Comparison of ENCODE assay signal across 11 mouse cellular contexts in the genomic region with DNA sequence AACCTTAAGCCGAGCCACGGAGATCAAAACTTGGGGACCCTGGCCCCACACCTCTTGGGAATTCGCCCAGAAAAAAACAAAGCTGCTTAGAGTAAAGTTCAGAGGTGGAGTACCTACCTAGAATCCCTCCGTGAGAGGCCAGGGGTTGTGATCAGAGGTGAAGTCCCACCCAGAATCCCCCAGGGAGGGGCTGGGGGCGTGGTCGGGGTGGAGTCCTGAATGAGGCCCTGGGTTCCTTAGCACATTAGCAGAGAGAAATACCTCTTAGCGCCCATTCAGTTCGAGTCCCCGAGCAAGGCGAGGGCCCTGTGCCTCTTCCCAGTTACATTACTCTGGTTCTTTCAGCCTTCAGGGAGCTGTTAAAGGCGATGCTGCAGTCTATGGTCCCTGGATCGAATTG. TPM values are rescaled to one million over a fixed set of nuclear protein-coding genes. Genes with fewer than 3 reads are reported as not detected.
DNase-seq lines count a peak whose midpoint lies in the region; ATAC-seq and TF ChIP-seq lines count a peak whose summit lies in the region.
"Had no signal": no experiment of that assay in that cellular context is flagged by ENCODE, and none has a peak within 500 bp of the region (broad histone marks: within the 10 kb centered on the region; RNA-seq: fewer than 3 reads in every experiment).

No protein-coding gene starts in this region.

- peaks cover 27% of the 10 kb centered on the region for H3K4me1 ChIP-seq in lung, embryonic 15.5 days
- H3K4me1 ChIP-seq in lung, postnatal 0 days (ENCODE audit: insufficient read depth, low read depth, low read length): no peaks in the 10 kb centered on the region
- H3K4me1 ChIP-seq in heart, postnatal 0 days (ENCODE audit: control insufficient read depth, insufficient read depth): peaks cover 18% of the 10 kb centered on the region
- peaks cover 33% of the 10 kb centered on the region for H3K4me1 ChIP-seq in stomach, embryonic 15.5 days

- TF ChIP-seq EP300 in lung, postnatal 0 days (IDR thresholded peaks at IDR 0.05): no peak
- no peak for TF ChIP-seq EP300 in heart, postnatal 0 days (IDR thresholded peaks at IDR 0.05; ENCODE audit: low read depth)

- H3K4me3 ChIP-seq in gastrocnemius, adult 2 months: no peak overlapping the region
- no peak overlapping the region for H3K4me3 ChIP-seq in lung, embryonic 15.5 days
- H3K4me3 ChIP-seq in lung, postnatal 0 days (ENCODE audit: low read depth, low read length): no peak overlapping the region
- no peak overlapping the region for H3K4me3 ChIP-seq in heart, postnatal 0 days (ENCODE audit: low read depth, low read length)
- no peak overlapping the region for H3K4me3 ChIP-seq in stomach, embryonic 15.5 days (replicated peaks)
- H3K4me3 ChIP-seq: megakaryocyte, embryonic 14.5 days had no signal

- H3K27me3 ChIP-seq in lung, embryonic 15.5 days: no peaks in the 10 kb centered on the region
- no peaks in the 10 kb centered on the region for H3K27me3 ChIP-seq in lung, postnatal 0 days (replicated peaks; ENCODE audit: insufficient read depth, low read length)
- H3K27me3 ChIP-seq in heart, postnatal 0 days (ENCODE audit: control insufficient read depth, insufficient read depth, low read length): no peaks in the 10 kb centered on the region
- 0 out of 2 replicates have a peak, but pooled peaks cover 3% of the 10 kb centered on the region for H3K27me3 ChIP-seq in stomach, embryonic 15.5 days (replicated peaks)

- no peak for TF ChIP-seq CTCF in gastrocnemius, adult 2 months (IDR thresholded peaks at IDR 0.05)
- TF ChIP-seq CTCF in lung, postnatal 0 days (IDR thresholded peaks at IDR 0.05): no peak
- TF ChIP-seq CTCF in heart, postnatal 0 days (IDR thresholded peaks at IDR 0.05; ENCODE audit: low read depth): no peak

- intact Hi-C loops in gastrocnemius, adult 2 months (cut with DNase I): no loop called here
- intact Hi-C loops in gastrocnemius, postnatal 14 days (cut with DNase I; ENCODE audit: low total_unique reads): no loop called here

- peak overlapping the region; percentile 66 for H3K27ac ChIP-seq in gastrocnemius, adult 2 months
- peak overlapping the region; percentile 34; the same call in 1 of the 2 replicates for H3K27ac ChIP-seq in lung, embryonic 15.5 days
- no peak overlapping the region for H3K27ac ChIP-seq in lung, postnatal 0 days (ENCODE audit: low read length)
- H3K27ac ChIP-seq in heart, postnatal 0 days (ENCODE audit: low read depth): peak overlapping the region; percentile 49
- H3K27ac ChIP-seq in stomach, embryonic 15.5 days: peak overlapping the region; percentile 46

- ATAC-seq in lung, embryonic 15.5 days (ENCODE audit: borderline replicate concordance, extremely low read depth, low FRiP score, low TSS enrichment): no peak
- ATAC-seq in lung, postnatal 0 days: no peak
- 0 out of 2 replicates have a peak, but pooled peaks have one; percentile 24 for ATAC-seq in heart, postnatal 0 days (ENCODE audit: insufficient read depth, low read depth)
- no peak for ATAC-seq in stomach, embryonic 15.5 days (ENCODE audit: insufficient read depth, low FRiP score, low read depth)
- ATAC-seq: CD4-positive, CD25-positive, alpha-beta regulatory T cell, adult 4 months; forebrain, postnatal 0 days had no signal

- WGBS in lung, embryonic 15.5 days: 9% methylated on average over 12 of the region's 12 CpGs
- 13% methylated on average over 12 of the region's 12 CpGs for WGBS in lung, postnatal 0 days
- 9% methylated on average over 12 of the region's 12 CpGs for WGBS in heart, postnatal 0 days
- WGBS in stomach, embryonic 15.5 days: 8% methylated on average over 12 of the region's 12 CpGs

- H3K9me3 ChIP-seq in lung, embryonic 15.5 days: no peaks in the 10 kb centered on the region
- no peaks in the 10 kb centered on the region for H3K9me3 ChIP-seq in lung, postnatal 0 days (ENCODE audit: low read length)
- H3K9me3 ChIP-seq in heart, postnatal 0 days (replicated peaks; ENCODE audit: control insufficient read depth, low read length): no peaks in the 10 kb centered on the region
- no peaks in the 10 kb centered on the region for H3K9me3 ChIP-seq in stomach, embryonic 15.5 days
- H3K9me3 ChIP-seq: megakaryocyte, embryonic 14.5 days had no signal

- H3K4me2 ChIP-seq in lung, embryonic 15.5 days: peak overlapping the region; percentile 14; the same call in 1 of the 2 replicates
- H3K4me2 ChIP-seq in lung, postnatal 0 days (replicated peaks; ENCODE audit: low read depth, low read length): no peak overlapping the region
- H3K4me2 ChIP-seq in heart, postnatal 0 days (ENCODE audit: low read depth, low read length): 0 out of 2 replicates have a peak overlapping the region, but pooled peaks have one; percentile 22
- peak overlapping the region; percentile 25; the same call in 1 of the 2 replicates for H3K4me2 ChIP-seq in stomach, embryonic 15.5 days

- no peak overlapping the region for H3K9ac ChIP-seq in lung, embryonic 15.5 days
- no peak overlapping the region for H3K9ac ChIP-seq in lung, postnatal 0 days (replicated peaks; ENCODE audit: low read depth)
- H3K9ac ChIP-seq in heart, postnatal 0 days (replicated peaks; ENCODE audit: low read depth, low read length): no peak overlapping the region
- H3K9ac ChIP-seq in stomach, embryonic 15.5 days: no peak overlapping the region
- H3K9ac ChIP-seq: forebrain, postnatal 0 days had no signal

- peaks cover 2% of the 10 kb centered on the region; the same call in 1 of the 2 replicates for H3K36me3 ChIP-seq in lung, embryonic 15.5 days
- H3K36me3 ChIP-seq in lung, postnatal 0 days (ENCODE audit: insufficient read depth, low read length): peaks cover 3% of the 10 kb centered on the region; the same call in 1 of the 2 replicates
- H3K36me3 ChIP-seq in heart, postnatal 0 days (replicated peaks; ENCODE audit: control insufficient read depth, insufficient read depth, low read length): peaks cover 14% of the 10 kb centered on the region
- H3K36me3 ChIP-seq in stomach, embryonic 15.5 days: peaks cover 7% of the 10 kb centered on the region; the same call in 1 of the 2 replicates

- DNase-seq in gastrocnemius, adult 2 months: no peak
- DNase-seq in gastrocnemius, postnatal 14 days: no peak
- DNase-seq in lung, postnatal 0 days (ENCODE audit: low spot score): no peak
- DNase-seq in heart, postnatal 0 days (ENCODE audit: low spot score): no peak
- no peak for DNase-seq in gastrocnemius, postnatal 25 days
- no peak for DNase-seq in gastrocnemius, adult 18-20 months (ENCODE audit: low spot score)
- DNase-seq: forebrain, postnatal 0 days had no signal

RNA-seq across cellular contexts. Expression of a gene that starts 9.8 kb away (rescaled TPM):
- total RNA-seq in gastrocnemius, adult 2 months (2021): 1 to 10 TPM; 1.7 to 2.6 TPM
- total RNA-seq in gastrocnemius, postnatal 14 days (2021): 1 to 10 TPM; 5.4 to 5.8 TPM
- polyA plus RNA-seq in lung, embryonic 15.5 days (2015; fragmentation: Nextera tagmentation; extraction: Ambion mirVana): 13.6 and 16.2 TPM in 2 replicates
- polyA plus RNA-seq in lung, postnatal 0 days (2015; fragmentation: Nextera tagmentation; extraction: Ambion mirVana): 17.2 and 17.5 TPM in 2 replicates
- 15.1 and 16.3 TPM in 2 replicates for total RNA-seq in heart, postnatal 0 days (2014; rRNA removed; ENCODE audit: low replicate concordance)
- 10.7 and 11.0 TPM in 2 replicates for polyA plus RNA-seq in heart, postnatal 0 days (2015; fragmentation: Nextera tagmentation; extraction: Ambion mirVana)
- polyA plus RNA-seq in stomach, embryonic 15.5 days (2015; fragmentation: Nextera tagmentation; extraction: Ambion mirVana): 16.9 and 21.5 TPM in 2 replicates
- 1 to 10 TPM; 3.3 to 3.5 TPM for total RNA-seq in gastrocnemius, postnatal 25 days (2021)
- total RNA-seq in gastrocnemius, adult 18-20 months (2021): 1 to 10 TPM; 2.0 to 2.1 TPM

RNA-seq across cellular contexts. Expression of a gene that starts 10.1 kb away (rescaled TPM):
- total RNA-seq in gastrocnemius, adult 2 months (2021): 100 to 1,000 TPM; 390 to 523 TPM
- 100 to 1,000 TPM; 433 to 458 TPM for total RNA-seq in gastrocnemius, postnatal 14 days (2021)
- 465 and 491 TPM in 2 replicates for polyA plus RNA-seq in lung, embryonic 15.5 days (2015; fragmentation: Nextera tagmentation; extraction: Ambion mirVana)
- 380 and 426 TPM in 2 replicates for polyA plus RNA-seq in lung, postnatal 0 days (2015; fragmentation: Nextera tagmentation; extraction: Ambion mirVana)
- 892 and 948 TPM in 2 replicates for total RNA-seq in heart, postnatal 0 days (2014; rRNA removed; ENCODE audit: low replicate concordance)
- 1,914 and 1,978 TPM in 2 replicates for polyA plus RNA-seq in heart, postnatal 0 days (2015; fragmentation: Nextera tagmentation; extraction: Ambion mirVana)
- polyA plus RNA-seq in stomach, embryonic 15.5 days (2015; fragmentation: Nextera tagmentation; extraction: Ambion mirVana): 437 and 463 TPM in 2 replicates
- total RNA-seq in gastrocnemius, postnatal 25 days (2021): 100 to 1,000 TPM; 459 to 461 TPM
- 100 to 1,000 TPM; 420 to 445 TPM for total RNA-seq in gastrocnemius, adult 18-20 months (2021)

RNA-seq across cellular contexts. Expression of a gene that starts 29.7 kb away (rescaled TPM):
- total RNA-seq in gastrocnemius, adult 2 months (2021): 1 to 10 TPM; 3.1 to 3.7 TPM
- 1 to 10 TPM in 1 of 2 experiments, under 1 TPM in 1; 0.47 to 1.4 TPM for total RNA-seq in gastrocnemius, postnatal 14 days (2021)
- polyA plus RNA-seq in lung, embryonic 15.5 days (2015; fragmentation: Nextera tagmentation; extraction: Ambion mirVana): 9.4 and 9.5 TPM in 2 replicates
- 10.5 and 10.7 TPM in 2 replicates for polyA plus RNA-seq in lung, postnatal 0 days (2015; fragmentation: Nextera tagmentation; extraction: Ambion mirVana)
- 83.1 and 104 TPM in 2 replicates for total RNA-seq in heart, postnatal 0 days (2014; rRNA removed; ENCODE audit: low replicate concordance)
- polyA plus RNA-seq in heart, postnatal 0 days (2015; fragmentation: Nextera tagmentation; extraction: Ambion mirVana): 33.9 and 35.5 TPM in 2 replicates
- polyA plus RNA-seq in stomach, embryonic 15.5 days (2015; fragmentation: Nextera tagmentation; extraction: Ambion mirVana): 13.3 and 14.7 TPM in 2 replicates
- 1 to 10 TPM; 1.9 to 3.1 TPM for total RNA-seq in gastrocnemius, postnatal 25 days (2021)
- 1 to 10 TPM; 2.6 to 3.3 TPM for total RNA-seq in gastrocnemius, adult 18-20 months (2021)
- polyA plus RNA-seq: CD4-positive, CD25-positive, alpha-beta regulatory T cell, adult 4 months had no signal

RNA-seq across cellular contexts. Expression of a gene that starts 36.9 kb away (rescaled TPM):
- 10 to 100 TPM; 16.3 to 17.6 TPM for total RNA-seq in gastrocnemius, adult 2 months (2021)
- total RNA-seq in gastrocnemius, postnatal 14 days (2021): 10 to 100 TPM; 12.9 to 13.2 TPM
- polyA plus RNA-seq in lung, embryonic 15.5 days (2015; fragmentation: Nextera tagmentation; extraction: Ambion mirVana): 42.6 and 46.5 TPM in 2 replicates
- polyA plus RNA-seq in lung, postnatal 0 days (2015; fragmentation: Nextera tagmentation; extraction: Ambion mirVana): 26.3 and 29.7 TPM in 2 replicates
- 25.8 and 28.9 TPM in 2 replicates for total RNA-seq in heart, postnatal 0 days (2014; rRNA removed; ENCODE audit: low replicate concordance)
- 21.1 and 23.0 TPM in 2 replicates for polyA plus RNA-seq in heart, postnatal 0 days (2015; fragmentation: Nextera tagmentation; extraction: Ambion mirVana)
- polyA plus RNA-seq in stomach, embryonic 15.5 days (2015; fragmentation: Nextera tagmentation; extraction: Ambion mirVana): 40.1 and 48.2 TPM in 2 replicates
- total RNA-seq in gastrocnemius, postnatal 25 days (2021): 10 to 100 TPM; 12.4 to 14.5 TPM
- total RNA-seq in gastrocnemius, adult 18-20 months (2021): 10 to 100 TPM; 14.4 to 14.9 TPM

RNA-seq across cellular contexts. Expression of a gene that starts 42.4 kb away (rescaled TPM):
- under 1 TPM; 0.14 to 0.36 TPM for total RNA-seq in gastrocnemius, adult 2 months (2021)
- under 1 TPM in 1 of 2 experiments, not detected in 1; 0.14 TPM for total RNA-seq in gastrocnemius, postnatal 14 days (2021)
- 1.0 and 1.2 TPM in 2 replicates for polyA plus RNA-seq in lung, embryonic 15.5 days (2015; fragmentation: Nextera tagmentation; extraction: Ambion mirVana)
- polyA plus RNA-seq in lung, postnatal 0 days (2015; fragmentation: Nextera tagmentation; extraction: Ambion mirVana): 0.23 and 0.33 TPM in 2 replicates
- 0.62 TPM in 1 of 2 replicates, not detected in the other for total RNA-seq in heart, postnatal 0 days (2014; rRNA removed; ENCODE audit: low replicate concordance)
- polyA plus RNA-seq in heart, postnatal 0 days (2015; fragmentation: Nextera tagmentation; extraction: Ambion mirVana): 0.49 and 0.67 TPM in 2 replicates
- 1.3 and 1.4 TPM in 2 replicates for polyA plus RNA-seq in stomach, embryonic 15.5 days (2015; fragmentation: Nextera tagmentation; extraction: Ambion mirVana)
- total RNA-seq in gastrocnemius, postnatal 25 days (2021): under 1 TPM in 1 of 2 experiments, not detected in 1; 0.33 TPM
- under 1 TPM; 0.16 to 0.28 TPM for total RNA-seq in gastrocnemius, adult 18-20 months (2021)

Comparison
In these comparisons a context has a peak if more than half of its experiments do, and no peak if none do; other contexts are left out.
1. RNA of a gene that starts 29.7 kb away (total RNA-seq): 83.1 to 104 TPM in heart, postnatal 0 days; 3.1 to 3.7 TPM in gastrocnemius, adult 2 months, 2.6 to 3.3 TPM in gastrocnemius, adult 18-20 months, 1.9 to 3.1 TPM in gastrocnemius, postnatal 25 days and 0.47 to 1.4 TPM in gastrocnemius, postnatal 14 days; every median in the first group is over 10 times any median in the second.